Mouse (Mus musculus): ENCODE results near the gene Phf21a.

DNA sequence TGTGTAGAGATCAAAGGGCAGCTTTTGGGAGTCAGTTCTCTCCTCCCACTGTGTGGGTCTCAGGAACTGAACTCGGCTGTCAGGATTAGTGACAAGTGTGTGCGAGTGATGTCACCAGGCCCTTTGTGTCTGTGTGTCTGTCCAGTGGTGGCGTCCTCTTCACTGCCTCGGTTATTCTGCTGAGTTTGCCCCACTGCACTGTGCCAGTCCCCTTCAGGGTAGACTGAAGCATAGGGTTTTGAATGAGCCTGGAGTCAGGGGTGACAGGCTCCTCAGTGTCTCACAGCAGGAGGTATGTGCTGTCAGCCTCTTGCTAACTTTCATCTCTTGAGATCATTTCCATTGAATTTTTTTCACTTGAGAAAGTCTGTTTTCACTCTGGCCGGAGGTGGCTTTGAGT is 260.5 kb downstream of the Phf21a start:
- TF ChIP-seq CTCF (IDR thresholded peaks at IDR 0.05; ENCODE audit: borderline replicate concordance, extremely low read depth, insufficient read depth, insufficient read length): no peak
- TF ChIP-seq POLR2A (IDR thresholded peaks at IDR 0.05; ENCODE audit: borderline replicate concordance, extremely low read depth, insufficient read depth, insufficient read length, poor library complexity, severe bottlenecking): no peak
